30 mouse cellular contexts compared by ENCODE assay signal in genomic region chr10:44327057-44327456, GRCm38 (mm10). TPM values are rescaled to one million over a fixed set of nuclear protein-coding genes. Genes with fewer than 3 reads are reported as not detected.
A peak's percentile ranks its signal among the peaks of the same experiment; 100 is the strongest.
DNase-seq lines count a peak whose midpoint lies in the region; ATAC-seq and TF ChIP-seq lines count a peak whose summit lies in the region.
"Had no signal": no experiment of that assay in that cellular context is flagged by ENCODE, and none has a peak within 500 bp of the region (broad histone marks: within the 10 kb centered on the region; RNA-seq: fewer than 3 reads in every experiment).

No protein-coding gene starts in this region.

- H3K27me3 ChIP-seq in CH12.LX (replicated peaks): no peaks in the 10 kb centered on the region
- H3K27me3 ChIP-seq: embryonic facial prominence, embryonic 15.5 days; forebrain, embryonic 13.5 days; heart, embryonic 13.5 days; megakaryocyte, embryonic 14.5 days; neural tube, embryonic 12.5 days; Patski had no signal

- H3K27ac ChIP-seq in CH12.LX (ENCODE audit: insufficient read depth, low read depth): no peak overlapping the region; the same call in 1 of the 2 replicates
- H3K27ac ChIP-seq: embryonic facial prominence, embryonic 10.5 days; embryonic facial prominence, embryonic 15.5 days; forebrain, embryonic 13.5 days; heart, embryonic 13.5 days; neural tube, embryonic 12.5 days; stomach, postnatal 0 days had no signal

- no peak overlapping the region for H3K4me3 ChIP-seq in CH12.LX (replicated peaks in 1 of 3; ENCODE audit: low read depth in 2 of 3, low read length in 2 of 3, poor library complexity in 1 of 3)
- H3K4me3 ChIP-seq: embryonic facial prominence, embryonic 10.5 days; embryonic facial prominence, embryonic 15.5 days; forebrain, embryonic 13.5 days; heart, embryonic 13.5 days; megakaryocyte, embryonic 14.5 days; neural tube, embryonic 12.5 days had no signal

- no peak for TF ChIP-seq CTCF in CH12.LX (conservative IDR thresholded peaks at IDR 0.05 in 1 of 2, IDR thresholded peaks at IDR 0.05 in 1 of 2; ENCODE audit: low read depth in 2 of 2, low read length in 2 of 2)

- no peak for TF ChIP-seq RAD21 in CH12.LX (IDR thresholded peaks at IDR 0.05; ENCODE audit: low read depth, low read length)

- no peak overlapping the region for H3K9ac ChIP-seq in CH12.LX (ENCODE audit: insufficient read depth, low read depth)
- H3K9ac ChIP-seq: embryonic facial prominence, embryonic 15.5 days; forebrain, embryonic 13.5 days; heart, embryonic 13.5 days; neural tube, embryonic 12.5 days had no signal

- H3K9me3 ChIP-seq in CH12.LX (replicated peaks; ENCODE audit: low read length): no peaks in the 10 kb centered on the region
- H3K9me3 ChIP-seq: embryonic facial prominence, embryonic 10.5 days; embryonic facial prominence, embryonic 15.5 days; forebrain, embryonic 13.5 days; heart, embryonic 13.5 days; megakaryocyte, embryonic 14.5 days; neural tube, embryonic 12.5 days had no signal

- no peak for TF ChIP-seq EP300 in CH12.LX (IDR thresholded peaks at IDR 0.05; ENCODE audit: low read length)

- peak; percentile 27 for DNase-seq in layer of hippocampus, adult 9-11 months
- DNase-seq in layer of hippocampus, adult 8-10 months (ENCODE audit: low spot score in 2 of 2): no peak
- DNase-seq in CH12.LX (ENCODE audit: extremely low read depth): no peak
- peak; percentile 19 for DNase-seq in monocyte, adult 2 months (ENCODE audit: low read depth in 1 of 2, low spot score in 2 of 2)
- no peak for DNase-seq in ovary, postnatal 14 days (ENCODE audit: low spot score)
- DNase-seq in kidney, adult 8-10 months: no peak
- DNase-seq in embryo, embryonic 11 days: no peak
- DNase-seq: adrenal gland, postnatal 10 days; cerebellum, adult 11-12 months; cerebellum, adult 9-11 months; gastrocnemius, postnatal 25 days; heart, postnatal 10 days; kidney, adult 18-20 months; kidney, postnatal 4 days; lung, adult 18-20 months; midbrain, embryonic 14.5 days; thymus, adult 18-20 months; thymus, postnatal 25 days had no signal

- dilution Hi-C loops in CH12.LX (cut with MboI; ENCODE audit: extremely low pct_ligation_motif_present, extremely low pct_unique_long_range_greater_than_20kb, low sequenced_read_pairs): no loop called here

- peaks cover 21 to 96% of the 10 kb centered on the region in 2 experiments for H3K4me1 ChIP-seq in CH12.LX (ENCODE audit: control insufficient read depth in 1 of 2, insufficient read depth in 2 of 2)
- H3K4me1 ChIP-seq: forebrain, embryonic 13.5 days; neural tube, embryonic 12.5 days had no signal

- TF ChIP-seq POLR2A in CH12.LX (IDR thresholded peaks at IDR 0.05; ENCODE audit: low read depth, low read length): no peak

- in situ Hi-C loops in CH12.LX (cut with MboI; ENCODE audit: low pct_ligation_motif_present, low pct_unique_long_range_greater_than_20kb, low sequenced_read_pairs): no loop called here

- no peak overlapping the region for H3K4me2 ChIP-seq in CH12.LX (ENCODE audit: insufficient read depth, low read depth, poor library complexity, severe bottlenecking)
- H3K4me2 ChIP-seq: embryonic facial prominence, embryonic 15.5 days; forebrain, embryonic 13.5 days; heart, embryonic 13.5 days; liver, embryonic 11.5 days; neural tube, embryonic 12.5 days had no signal

- H3K79me2 ChIP-seq in CH12.LX (replicated peaks; ENCODE audit: control insufficient read depth, extremely low read depth, insufficient read depth, poor library complexity, severe bottlenecking): no peaks in the 10 kb centered on the region; the same call in 1 of the 2 replicates

- peaks cover 0 to 21% of the 10 kb centered on the region in 2 experiments for H3K36me3 ChIP-seq in CH12.LX (replicated peaks in 1 of 2; ENCODE audit: control insufficient read depth in 1 of 2, insufficient read depth in 1 of 2, low read length in 1 of 2)
- H3K36me3 ChIP-seq: embryonic facial prominence, embryonic 10.5 days; embryonic facial prominence, embryonic 15.5 days; heart, embryonic 13.5 days; neural tube, embryonic 12.5 days had no signal

- ATAC-seq in granulocyte monocyte progenitor cell, adult 5-6 weeks (replicated peaks; ENCODE audit: poor library complexity, severe bottlenecking): peak; percentile 65
- ATAC-seq: forebrain, embryonic 13.5 days; hindbrain, embryonic 16.5 days; lung, postnatal 0 days; Patski had no signal

TF ChIP-seq in CH12.LX, 34 proteins besides CTCF, POLR2A, EP300 and RAD21:
- TF ChIP-seq NELFE (IDR thresholded peaks at IDR 0.05; ENCODE audit: low read depth, low read length) (no peak), ZNF384 (IDR thresholded peaks at IDR 0.05; ENCODE audit: low read depth, low read length) (no peak), SMC3 (IDR thresholded peaks at IDR 0.05; ENCODE audit: low read depth, low read length) (no peak), BHLHE40 (IDR thresholded peaks at IDR 0.05; ENCODE audit: low read depth, low read length) (0 out of 2 replicates have a peak, but pooled peaks have one; percentile 32)

RNA-seq across cellular contexts. Expression of gene Atg5, which starts 58.9 kb away (rescaled TPM):
- total RNA-seq in layer of hippocampus, adult 8-10 months (2022): 10 to 100 TPM; 18.1 to 20.9 (median 19.2) TPM
- total RNA-seq in CH12.LX (2012; rRNA removed) (15.6 and 21.1 TPM in 2 replicates), CH12.LX (2014; rRNA removed) (47.5 and 52.9 TPM in 2 replicates)
- 30.0 and 34.7 TPM in 2 replicates for polyA plus RNA-seq in CH12.LX (2012; ENCODE audit: insufficient read length, low read depth)
- total RNA-seq in granulocyte monocyte progenitor cell, adult 5-6 weeks (2014; fragmentation: Nextera tagmentation): 25.2 and 32.4 TPM in 2 replicates
- total RNA-seq in granulocyte monocyte progenitor cell, adult 5-6 weeks (2017): 33.0 and 42.7 TPM in 2 replicates

Comparison
In these comparisons a context has a peak if more than half of its experiments do, and no peak if none do; other contexts are left out.
1. DNase-seq: peak in layer of hippocampus, adult 9-11 months (single experiment) and monocyte, adult 2 months (2 of 2); none in layer of hippocampus, adult 8-10 months (0 of 2), CH12.LX (single experiment), ovary, postnatal 14 days (single experiment), kidney, adult 8-10 months (0 of 2) and embryo, embryonic 11 days (single experiment).